Mouse (Mus musculus): ENCODE data around the gene Gpam.

Gene Gpam

GRCm38 (mm10) chr19:55103081-55103830, 23.8 kb downstream of the Gpam start:
- in situ Hi-C loops (cut with MseI, MboI) = no loop called here

GRCm38 (mm10) chr19:55101659-55102058, 25.4 kb downstream of the Gpam start:
- in situ Hi-C loops (cut with MseI, MboI) = no loop called here

GRCm38 (mm10) chr19:55100227-55101140, 26.6 kb downstream of the Gpam start:
- in situ Hi-C loops (cut with MseI, MboI) = no loop called here

GRCm38 (mm10) chr19:55099184-55100160, 27.6 kb downstream of the Gpam start:
- in situ Hi-C loops (cut with MseI, MboI) = no loop called here

GRCm38 (mm10) chr19:55098409-55099183, 28.4 kb downstream of the Gpam start:
- in situ Hi-C loops (cut with MseI, MboI) = no loop called here

- in situ Hi-C loops (cut with MseI, MboI) = no loop called here
Measured at GRCm38 (mm10) chr19:55097396-55097967, 29.6 kb downstream of the Gpam start.

- in situ Hi-C loops (cut with MseI, MboI) = no loop called here
Measured at GRCm38 (mm10) chr19:55096666-55097065, 30.4 kb downstream of the Gpam start.

GRCm38 (mm10) chr19:55095547-55095946, 31.5 kb downstream of the Gpam start:
- in situ Hi-C loops (cut with MseI, MboI) = no loop called here

- in situ Hi-C loops (cut with MseI, MboI) = no loop called here
Measured at GRCm38 (mm10) chr19:55091602-55092413, 35.2 kb downstream of the Gpam start.

- in situ Hi-C loops (cut with MseI, MboI) = no loop called here
Measured at GRCm38 (mm10) chr19:55090885-55091284, 36.2 kb downstream of the Gpam start.

- in situ Hi-C loops (cut with MseI, MboI) = no loop called here
Measured at GRCm38 (mm10) chr19:55090142-55090541, 36.9 kb downstream of the Gpam start.

GRCm38 (mm10) chr19:55087776-55088175, 39.3 kb downstream of the Gpam start:
- in situ Hi-C loops (cut with MseI, MboI) = no loop called here

GRCm38 (mm10) chr19:55085857-55086185, 41.2 kb downstream of the Gpam start:
- in situ Hi-C loops (cut with MseI, MboI) = no loop called here

GRCm38 (mm10) chr19:55084971-55085856, 41.8 kb downstream of the Gpam start:
- in situ Hi-C loops (cut with MseI, MboI) = no loop called here

GRCm38 (mm10) chr19:55076822-55077221, 50.2 kb downstream of the Gpam start:
- in situ Hi-C loops (cut with MseI, MboI) = loop anchor here (5.0 to 10.0 kb wide), 2 partner anchors 125 to 228 kb away; no protein-coding TSS in a partner anchor

GRCm38 (mm10) chr19:55073004-55073403, 54.0 kb downstream of the Gpam start:
- in situ Hi-C loops (cut with MseI, MboI) = loop anchor here in 1 of 2 experiments (10.0 kb wide), 1 partner anchor 232 kb away; no protein-coding TSS in a partner anchor

- in situ Hi-C loops (cut with MseI, MboI) = loop anchor here (5.0 to 10.0 kb wide), 2 partner anchors 133 to 1024 kb away; partner anchors contain the start of gene Adra2a (in 2 of the 2)
Measured at GRCm38 (mm10) chr19:55069054-55069453, 58.0 kb downstream of the Gpam start.

- in situ Hi-C loops (cut with MseI, MboI) = loop anchor here (10.0 kb wide), 1 partner anchor 1018 kb away; the partner anchor contains the start of gene Adra2a (in 2 of the 2)
Measured at GRCm38 (mm10) chr19:55063272-55063671, 63.8 kb downstream of the Gpam start.

Data from mouse trophoblast stem cell (cell line).